Mouse (Mus musculus): ENCODE results near the gene Cep95. TPM values are rescaled to one million over a fixed set of nuclear protein-coding genes. Genes with fewer than 3 reads are reported as not detected.

The Cep95 gene
- 35.3 TPM for polyA plus RNA-seq (2017; shearing (Covaris generic))

DNA sequence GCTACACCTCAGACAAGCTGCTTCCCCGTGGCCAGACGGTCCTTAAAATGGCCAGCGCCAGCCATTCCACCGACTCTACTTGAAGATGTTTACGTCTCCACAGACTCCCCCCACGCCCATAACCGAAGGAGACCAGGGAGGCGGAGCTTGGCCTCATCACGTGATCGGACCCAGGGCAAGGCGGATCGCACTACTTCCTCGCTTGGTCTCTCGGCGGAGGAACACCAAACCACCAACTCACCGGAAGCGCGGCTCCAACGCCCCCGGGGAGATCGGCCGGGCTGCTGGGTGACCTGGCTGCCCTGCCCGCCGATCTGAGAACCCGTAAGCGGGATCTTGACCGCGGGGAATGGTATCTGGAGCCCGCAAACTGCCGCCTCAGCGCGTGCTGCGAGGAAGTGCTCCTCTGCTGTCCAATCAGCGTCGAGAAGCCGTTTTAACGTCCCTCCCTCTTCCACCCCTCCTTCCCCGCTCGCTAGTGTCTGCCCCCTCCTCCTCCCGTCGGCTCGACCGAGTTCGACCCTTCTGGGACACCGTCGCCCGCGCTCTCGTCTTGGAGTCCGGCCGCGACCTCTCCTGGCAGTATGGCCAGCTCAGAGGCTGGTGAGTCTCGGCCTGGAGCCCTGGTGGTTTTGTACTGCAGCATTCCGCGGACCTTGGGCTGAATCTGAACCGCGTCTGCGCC is at the start of gene Cep95, which contains the start of gene Ddx5:
Gene Cep95, plus strand, starts transcription at position 478 of the 685 bp plus-strand sequence.
Gene Ddx5, minus strand, starts transcription at position 411 of the 685 bp plus-strand sequence.

DNA sequence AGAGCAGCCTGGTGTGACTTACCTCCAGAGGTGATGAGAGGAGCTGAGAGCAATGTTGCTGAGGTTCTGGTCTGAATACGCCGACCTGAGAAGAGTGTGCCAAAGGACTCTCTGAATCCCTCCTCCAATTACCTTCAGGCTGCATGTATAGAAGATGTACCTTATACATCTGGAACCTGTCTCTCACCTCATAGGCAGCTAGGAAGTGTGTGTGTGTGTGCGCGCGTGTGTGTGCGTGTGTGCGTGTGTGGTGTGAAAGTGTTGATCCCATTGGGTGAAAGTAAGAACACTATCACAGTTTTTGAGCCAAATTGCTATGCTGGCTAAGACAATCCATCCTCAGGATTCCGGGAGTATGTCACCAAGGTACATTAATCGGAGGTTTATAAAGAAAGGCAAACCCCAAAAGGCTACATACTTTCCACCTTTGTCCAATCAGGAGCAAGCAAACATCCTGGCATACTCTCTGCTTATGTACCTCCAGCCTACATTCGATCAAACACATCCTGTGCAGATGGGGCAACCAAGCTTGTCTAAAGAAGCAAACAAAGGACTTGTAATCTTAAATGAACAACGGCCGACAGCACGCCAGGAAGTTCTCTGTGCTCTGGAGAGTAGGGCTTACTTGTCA is 38.8 kb upstream of the Cep95 start, which contains the start of gene Pecam1:
Gene Pecam1, minus strand, starts transcription at position 508 of the 631 bp plus-strand sequence.

DNA sequence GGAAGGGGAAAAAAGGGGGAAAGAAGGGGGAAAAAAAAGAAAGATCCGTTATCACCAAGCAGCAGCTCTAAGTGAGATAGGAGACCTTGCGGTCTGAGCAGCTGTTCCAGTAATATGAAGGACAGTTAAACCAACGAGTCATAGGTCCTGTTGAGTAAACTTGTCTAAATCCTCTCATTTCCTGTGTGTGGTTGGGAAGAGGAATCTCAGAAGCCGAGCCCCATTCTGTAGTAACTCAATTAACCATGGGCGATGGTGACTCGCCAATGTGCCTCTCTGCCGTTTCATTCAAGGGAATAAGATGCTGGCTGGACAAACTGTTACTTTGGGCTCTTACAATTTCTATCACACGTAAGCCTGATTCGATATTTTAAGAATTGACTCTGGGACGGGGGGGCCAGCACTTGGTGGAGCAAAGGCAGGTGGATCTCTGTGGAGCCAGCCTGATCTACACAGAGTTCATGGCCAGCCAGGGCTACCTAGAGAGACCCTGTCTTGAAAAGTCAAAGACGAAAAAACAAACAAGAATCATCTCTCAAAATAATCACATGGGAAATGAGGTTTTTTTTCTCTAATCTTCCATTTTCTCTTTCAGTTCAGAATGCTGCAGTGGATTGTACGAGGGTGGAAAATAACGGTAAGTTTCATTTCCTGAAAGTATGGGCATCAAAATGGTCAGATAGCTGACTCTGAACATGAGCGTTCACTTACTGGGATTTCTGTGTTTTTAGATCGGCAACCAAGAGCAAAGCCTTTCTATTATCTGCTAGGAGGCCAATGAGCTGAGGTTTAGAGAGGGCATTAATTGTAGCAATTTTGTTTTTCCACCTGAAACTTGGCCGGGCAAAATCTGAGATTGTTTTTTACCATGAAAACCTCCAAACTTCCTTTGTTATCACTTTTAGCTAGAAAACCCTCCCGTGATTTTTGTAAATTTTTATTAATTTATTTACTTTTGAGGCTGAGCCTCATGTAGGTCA is 37.7 kb upstream of the Cep95 start, which contains the start of gene Milr1:
Gene Milr1, plus strand, starts transcription at position 188 of the 980 bp plus-strand sequence.

DNA sequence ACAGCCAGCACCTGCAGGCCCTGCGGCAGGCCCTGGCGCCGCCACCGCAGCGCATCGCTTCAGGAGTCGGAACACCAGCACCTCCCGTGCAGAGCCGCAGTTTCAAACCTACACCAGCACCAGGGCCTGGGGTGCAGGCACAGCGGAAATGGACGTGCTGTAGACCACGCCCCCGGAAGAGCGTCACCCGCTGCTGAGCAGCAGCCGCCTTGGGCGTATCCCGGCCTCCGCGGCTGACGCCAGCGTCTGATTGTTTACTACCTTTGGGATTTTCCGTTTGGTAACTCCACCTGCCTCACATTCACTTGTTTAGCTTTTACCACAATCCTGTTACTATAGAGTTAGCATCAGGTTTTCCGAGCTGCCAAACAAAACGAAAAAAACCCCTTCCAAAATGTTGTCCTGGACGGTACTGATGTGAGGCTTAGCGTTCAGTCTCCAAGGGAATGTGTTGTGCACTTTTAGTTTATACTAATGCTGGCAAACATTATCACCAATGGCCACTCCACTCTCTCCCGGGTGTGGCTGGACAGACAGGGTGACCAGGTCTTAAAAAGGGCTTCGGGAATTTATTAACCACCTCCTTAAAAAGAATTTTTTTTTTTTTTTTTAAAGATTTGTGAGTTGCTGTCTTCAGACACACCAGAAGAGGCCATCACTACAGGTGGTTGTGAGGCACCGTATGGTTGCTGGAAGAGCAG is 9.5 kb upstream of the Cep95 start, which contains the start of gene Polg2:
Gene Polg2, minus strand, starts transcription at position 150 of the 701 bp plus-strand sequence.

Other genes with a start within 250 kb of the Cep95 start
- 95.0 TPM for gene Tex2, start 175.8 kb upstream of the Cep95 start, polyA plus RNA-seq (2017; shearing (Covaris generic))
- 90.9 TPM for gene Pecam1, start 38.6 kb upstream of the Cep95 start, polyA plus RNA-seq (2017; shearing (Covaris generic))
- 10.4 TPM for gene Milr1, start 38.0 kb upstream of the Cep95 start, polyA plus RNA-seq (2017; shearing (Covaris generic))
- 159 TPM for gene Polg2, start 9.7 kb upstream of the Cep95 start, polyA plus RNA-seq (2017; shearing (Covaris generic))
- 1,304 TPM for gene Ddx5, start 67 bp upstream of the Cep95 start, polyA plus RNA-seq (2017; shearing (Covaris generic))
- 25.2 TPM for gene Smurf2, start 131.5 kb downstream of the Cep95 start, polyA plus RNA-seq (2017; shearing (Covaris generic))
- gene Kpna2, start 210.3 kb downstream of the Cep95 start, polyA plus RNA-seq (2017; shearing (Covaris generic)) = 57.9 TPM
- 0.57 TPM for gene 1810010H24Rik, start 236.4 kb downstream of the Cep95 start, polyA plus RNA-seq (2017; shearing (Covaris generic))

Data from effector memory CD4-positive, alpha-beta T cell, adult 5 months (primary cell).